Mouse (Mus musculus) CD8-positive naive resting alpha-beta T cell, adult 2 months (primary cell): ENCODE results near the gene Edc3.
A peak's percentile ranks its signal among the peaks of the same experiment; 100 is the strongest.

ENCODE experiments used
- DNase-seq, 2 experiments: peaks; one replicate each; pipeline ENCODE4 v3.0.0; 2022; ENCODE audit warnings: low read depth in 2 of 2, low spot score in 2 of 2

Edc3 gene

GRCm38 (mm10) chr9:57760416-57761146 is 52.2 kb downstream of the Edc3 start:
- DNase-seq, result no peak

- no peak for DNase-seq
Observed at GRCm38 (mm10) chr9:57761563-57762551, 53.5 kb downstream of the Edc3 start.

GRCm38 (mm10) chr9:57762563-57762991 is 54.2 kb downstream of the Edc3 start:
- peak in 1 of 2 experiments; percentile 38 for DNase-seq

- peak; percentile 28 to 37 for DNase-seq
Observed at GRCm38 (mm10) chr9:57764147-57764973, 56.0 kb downstream of the Edc3 start.

GRCm38 (mm10) chr9:57764974-57765363 is 56.6 kb downstream of the Edc3 start:
- DNase-seq, result peak; percentile 78 to 85

- DNase-seq, result peak; percentile 58 to 62
Observed at GRCm38 (mm10) chr9:57765364-57766351, 57.3 kb downstream of the Edc3 start, which contains the start of gene Clk3. Gene Clk3, minus strand, starts transcription at chr9:57765860.

GRCm38 (mm10) chr9:57766431-57766830 is 58.1 kb downstream of the Edc3 start:
- no peak for DNase-seq

GRCm38 (mm10) chr9:57767231-57767630 is 58.9 kb downstream of the Edc3 start:
- DNase-seq, result no peak

- no peak for DNase-seq
Observed at GRCm38 (mm10) chr9:57769539-57770069, 61.3 kb downstream of the Edc3 start.

- DNase-seq, result no peak
Observed at GRCm38 (mm10) chr9:57770214-57770613, 61.9 kb downstream of the Edc3 start.

- DNase-seq, result no peak
Observed at GRCm38 (mm10) chr9:57770836-57771235, 62.5 kb downstream of the Edc3 start.

GRCm38 (mm10) chr9:57773754-57774153 is 65.4 kb downstream of the Edc3 start:
- no peak for DNase-seq

- peak in 1 of 2 experiments; percentile 35 for DNase-seq
Observed at GRCm38 (mm10) chr9:57774168-57774567, 65.8 kb downstream of the Edc3 start.

- no peak for DNase-seq
Observed at GRCm38 (mm10) chr9:57775026-57775425, 66.7 kb downstream of the Edc3 start.

- DNase-seq, result no peak
Observed at GRCm38 (mm10) chr9:57775736-57776135, 67.4 kb downstream of the Edc3 start.

GRCm38 (mm10) chr9:57782656-57783055 is 74.3 kb downstream of the Edc3 start:
- DNase-seq, result no peak

- DNase-seq, result no peak
Observed at GRCm38 (mm10) chr9:57789733-57790132, 81.4 kb downstream of the Edc3 start.

GRCm38 (mm10) chr9:57797456-57797855 is 89.1 kb downstream of the Edc3 start:
- DNase-seq, result no peak

- DNase-seq, result no peak
Observed at GRCm38 (mm10) chr9:57798725-57799253, 90.4 kb downstream of the Edc3 start.
